Mouse (Mus musculus) midbrain, embryonic 13.5 days (tissue): Measurements from ENCODE around the gene Fam210b. TPM values are rescaled to one million over a fixed set of nuclear protein-coding genes. Genes with fewer than 3 reads are reported as not detected.
A peak's percentile ranks its signal among the peaks of the same experiment; 100 is the strongest.
"Not testable (repeated sequence)": the region's sequence is repeated elsewhere in the genome, so short reads cannot be mapped to it uniquely, and the experiment has no call there.

ENCODE experiments used
- ATAC-seq: fragments of 200-750 bp; cut with Nextera tagmentation; 2 replicates; pipeline ENCODE4 v1.8.0; 2017; ENCODE audit warnings: mild to moderate bottlenecking, moderate TSS enrichment, moderate library complexity
- H3K27ac ChIP-seq: fragments of 300-500 bp; sonication (generic); 2 replicates; pipeline ENCODE4 v1.5.1; 2015; ENCODE audit warnings: inconsistent platforms, mild to moderate bottlenecking, moderate library complexity
- H3K27me3 ChIP-seq: fragments of 300-500 bp; sonication (generic); 2 replicates; pipeline ENCODE4 v1.6.1; 2015; ENCODE audit warnings: mild to moderate bottlenecking, inconsistent platforms
- H3K36me3 ChIP-seq: fragments of 300-500 bp; sonication (generic); 2 replicates; pipeline ENCODE4 v1.6.1; 2015; ENCODE audit warnings: mild to moderate bottlenecking, inconsistent platforms
- H3K4me1 ChIP-seq: fragments of 300-500 bp; sonication (generic); replicated peaks from 2 replicates; pipeline ENCODE4 v1.6.1; 2015; ENCODE audit warnings: inconsistent platforms
- H3K4me2 ChIP-seq: fragments of 300-500 bp; sonication (generic); replicated peaks from 2 replicates; pipeline ENCODE4 v1.6.1; 2015; ENCODE audit warnings: moderate library complexity, mild to moderate bottlenecking, inconsistent platforms
- H3K4me3 ChIP-seq: fragments of 300-500 bp; sonication (generic); replicated peaks from 2 replicates; pipeline ENCODE4 v1.5.1; 2015; ENCODE audit warnings: mild to moderate bottlenecking, inconsistent platforms
- H3K9ac ChIP-seq: fragments of 300-500 bp; sonication (generic); replicated peaks from 2 replicates; pipeline ENCODE4 v1.6.1; 2015; ENCODE audit warnings: mild to moderate bottlenecking, inconsistent platforms
- H3K9me3 ChIP-seq: fragments of 300-500 bp; sonication (generic); 2 replicates; pipeline ENCODE4 v1.6.1; 2016; ENCODE audit warnings: mild to moderate bottlenecking, inconsistent platforms
- WGBS: fragments of 180-500 bp; shearing (Covaris S2); methylation state at CpG from one replicate; pipeline ENCODE4 v1.1.7; 2015; 5-methylcytosine and 5-hydroxymethylcytosine counted together
- polyA plus RNA-seq: library from polyadenylated mRNA; unstranded; fragments of >200 nt; fragmentation: Nextera tagmentation; extraction: Ambion mirVana; gene quantifications from 2 replicates; pipeline ENCODE4 v1.2.1, GENCODE M21; 2015

Gene Fam210b
- 24.4 and 30.2 TPM in 2 replicates for polyA plus RNA-seq

DNA sequence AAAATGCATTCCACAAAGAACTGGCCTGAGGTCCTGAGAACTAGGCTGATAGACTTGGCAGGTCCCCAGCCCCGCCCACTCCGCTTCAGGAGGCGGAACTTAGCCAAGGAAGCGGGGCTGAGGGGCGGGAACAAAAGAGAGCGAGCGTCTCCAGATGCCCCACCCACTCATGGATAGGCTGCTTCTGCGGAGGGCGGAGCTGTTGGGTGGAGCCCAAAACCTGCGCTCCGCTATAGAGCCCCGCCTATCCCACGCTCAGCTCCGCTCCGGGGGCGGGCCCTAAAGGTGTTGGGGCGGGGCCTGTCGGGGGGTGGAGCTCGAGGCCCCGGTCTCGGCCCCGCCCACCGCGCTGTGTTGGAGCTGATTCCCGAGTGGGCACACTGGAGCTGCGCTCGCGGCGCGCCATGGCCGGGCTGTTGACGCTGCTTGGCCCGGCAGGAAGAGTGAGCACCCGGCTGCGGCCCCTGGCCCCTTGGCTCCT lies at the start of gene Fam210b:
TSS of gene Fam210b (plus strand) at position 308 of the 481 bp plus-strand sequence.
- peak within 1 kb of the TSS; percentile 81 for H3K9ac ChIP-seq
- ATAC-seq, result peak; percentile 91
- H3K4me1 ChIP-seq, result peaks cover 39% of the 10 kb centered on the region
- H3K4me2 ChIP-seq, result peak within 1 kb of the TSS; percentile 99
- H3K9me3 ChIP-seq, result no peaks in the 10 kb centered on the region
- 0% methylated on average over 35 of the region's 35 CpGs for WGBS
- peak within 1 kb of the TSS; percentile 71 for H3K4me3 ChIP-seq
- peak within 1 kb of the TSS; percentile 41 for H3K27ac ChIP-seq
- H3K27me3 ChIP-seq, result peaks cover 7% of the 10 kb centered on the region; the same call in 1 of the 2 replicates
- H3K36me3 ChIP-seq, result no peaks in the 10 kb centered on the region

- ATAC-seq, result no peak
- no peaks in the 10 kb centered on the region for H3K9me3 ChIP-seq
- H3K4me1 ChIP-seq, result peaks cover 22% of the 10 kb centered on the region
- no peak overlapping the region for H3K27ac ChIP-seq
- peaks cover 12% of the 10 kb centered on the region for H3K27me3 ChIP-seq
- H3K4me3 ChIP-seq, result no peak overlapping the region
- no peaks in the 10 kb centered on the region for H3K36me3 ChIP-seq
- 59% methylated on average over 1 of the region's 1 CpGs for WGBS
- no peak overlapping the region for H3K9ac ChIP-seq
- H3K4me2 ChIP-seq, result no peak overlapping the region
These were observed 47.3 kb upstream of the Fam210b start for GRCm38 (mm10) chr2:172298083-172298482.

GRCm38 (mm10) chr2:172298542-172298941 lies 46.8 kb upstream of the Fam210b start:
- Histone ChIP-seq H3K4me2 (no peak overlapping the region), H3K9me3 (no peaks in the 10 kb centered on the region), H3K27me3 (peaks cover 12% of the 10 kb centered on the region), H3K9ac (no peak overlapping the region), H3K27ac (peak overlapping the region; percentile 73; the same call in 1 of the 2 replicates), H3K36me3 (no peaks in the 10 kb centered on the region), H3K4me3 (no peak overlapping the region), H3K4me1 (peaks cover 21% of the 10 kb centered on the region)
- ATAC-seq, result no peak
- 50% methylated on average over 1 of the region's 1 CpGs for WGBS

DNA sequence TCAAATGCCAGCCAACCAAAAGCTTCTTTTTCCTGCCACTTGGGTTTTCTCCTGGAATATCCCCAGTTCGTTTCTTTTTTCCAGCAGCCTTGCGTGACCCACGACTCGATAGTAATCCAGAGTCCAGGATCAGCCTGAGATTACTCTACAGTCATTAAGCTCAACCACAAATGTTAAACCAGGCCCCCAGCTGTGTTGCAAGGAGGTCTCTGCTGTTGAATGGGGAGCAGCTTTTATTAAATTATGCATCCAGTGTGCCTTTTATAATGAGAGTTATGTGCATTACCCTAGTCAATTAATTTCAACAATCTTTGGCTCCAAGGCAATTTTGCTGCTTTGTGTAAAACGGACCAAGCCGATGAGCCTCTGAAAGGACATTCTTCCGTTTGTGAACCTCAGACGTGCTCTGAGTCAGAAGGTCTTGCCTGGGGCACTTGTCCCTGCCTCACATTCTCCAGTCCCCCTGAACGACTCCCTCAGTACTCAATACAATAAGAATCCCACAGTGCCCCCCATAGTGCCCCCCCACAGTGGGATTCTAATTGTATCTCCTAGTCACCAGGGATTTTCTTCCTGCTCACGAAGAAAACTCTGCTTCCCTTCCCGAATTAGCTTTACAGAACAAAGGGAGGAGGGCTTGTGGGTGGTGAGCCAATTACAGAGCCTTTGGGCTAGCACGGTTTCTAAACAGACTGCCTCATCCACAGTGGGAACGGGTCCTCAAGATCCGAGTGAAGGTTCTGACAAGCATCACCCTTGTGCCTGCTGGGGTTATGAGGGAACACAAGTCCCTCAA lies 46.0 kb upstream of the Fam210b start:
- peak; percentile 81 for ATAC-seq
- 1% methylated on average over 14 of the region's 14 CpGs for WGBS

GRCm38 (mm10) chr2:172302396-172302795 lies 43.0 kb upstream of the Fam210b start:
- 89% methylated on average over 5 of the region's 5 CpGs for WGBS
- no peak overlapping the region for H3K4me2 ChIP-seq
- H3K27ac ChIP-seq, result no peak overlapping the region
- ATAC-seq, result no peak
- H3K36me3 ChIP-seq, result no peaks in the 10 kb centered on the region
- no peak overlapping the region for H3K4me3 ChIP-seq
- peaks cover 36% of the 10 kb centered on the region for H3K4me1 ChIP-seq
- H3K27me3 ChIP-seq, result peaks cover 2% of the 10 kb centered on the region; the same call in 1 of the 2 replicates
- no peaks in the 10 kb centered on the region for H3K9me3 ChIP-seq
- no peak overlapping the region for H3K9ac ChIP-seq

More for the DNA sequence above, 46.0 kb upstream of the Fam210b start:
- H3K27me3 ChIP-seq, result peaks cover 12% of the 10 kb centered on the region
- peaks cover 26% of the 10 kb centered on the region for H3K4me1 ChIP-seq
- no peak overlapping the region for H3K4me3 ChIP-seq
- peak overlapping the region; percentile 73 for H3K27ac ChIP-seq
- no peak overlapping the region for H3K9ac ChIP-seq
- no peaks in the 10 kb centered on the region for H3K9me3 ChIP-seq
- H3K36me3 ChIP-seq, result no peaks in the 10 kb centered on the region
- peak overlapping the region; percentile 19 for H3K4me2 ChIP-seq

DNA sequence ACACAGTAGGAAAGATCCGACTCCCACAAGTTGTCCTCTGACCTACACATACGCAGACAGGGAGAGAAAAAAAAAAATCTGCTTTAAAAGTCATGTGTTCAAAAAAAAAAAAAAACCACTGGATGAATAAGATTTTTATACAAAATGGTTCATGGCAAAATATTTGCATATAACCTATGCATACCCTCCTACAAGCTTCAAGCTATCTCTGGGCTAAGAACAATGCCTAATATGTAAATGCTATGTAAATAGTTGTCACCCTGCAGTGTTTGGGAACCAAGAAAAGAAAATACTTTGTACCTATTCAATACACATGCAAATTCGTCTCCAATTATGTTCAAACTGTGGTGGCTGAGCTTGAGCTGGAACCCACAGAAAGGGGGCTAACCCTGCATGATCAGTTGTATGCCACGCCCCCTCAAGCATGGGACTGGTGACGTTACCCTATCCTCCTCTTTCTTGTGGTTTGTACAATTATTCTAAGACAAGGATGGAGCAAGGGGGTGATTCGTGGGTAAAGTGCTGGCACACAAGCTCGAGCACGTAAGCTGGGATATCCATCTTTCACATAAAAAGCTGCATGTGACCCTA lies 41.2 kb upstream of the Fam210b start:
- H3K27me3 ChIP-seq, result no peaks in the 10 kb centered on the region
- H3K36me3 ChIP-seq, result no peaks in the 10 kb centered on the region
- peaks cover 32% of the 10 kb centered on the region for H3K4me1 ChIP-seq
- no peak overlapping the region for H3K4me3 ChIP-seq
- no peak overlapping the region for H3K9ac ChIP-seq
- peak; percentile 42; the same call in 1 of the 2 replicates for ATAC-seq
- H3K9me3 ChIP-seq, result no peaks in the 10 kb centered on the region
- no peak overlapping the region for H3K4me2 ChIP-seq
- H3K27ac ChIP-seq, result 0 out of 2 replicates have a peak overlapping the region, but pooled peaks have one; percentile 44
- WGBS, result 45% methylated on average over 8 of the region's 8 CpGs

DNA sequence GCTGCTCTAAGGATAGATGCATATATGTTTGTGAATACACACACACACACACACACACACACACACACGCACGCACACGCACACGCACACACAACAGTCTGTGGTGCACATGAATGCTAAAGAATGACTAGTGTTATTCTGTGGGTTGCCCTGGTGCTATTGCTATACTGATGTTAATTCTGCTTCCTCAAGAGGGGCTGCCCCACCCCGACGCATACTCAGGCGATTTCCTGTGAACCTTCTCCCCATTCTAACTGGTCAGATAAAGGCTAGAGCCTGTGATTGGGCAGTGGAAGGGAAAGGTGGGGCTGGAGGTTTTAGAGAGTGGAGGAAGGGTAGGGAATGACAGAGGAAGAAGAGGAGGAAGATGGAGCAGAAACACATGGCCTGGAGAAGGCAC lies 39.8 kb upstream of the Fam210b start:
- H3K9me3 ChIP-seq, H3K27me3 ChIP-seq, H3K4me3 ChIP-seq, H3K36me3 ChIP-seq, H3K9ac ChIP-seq, H3K27ac ChIP-seq, H3K4me2 ChIP-seq, ATAC-seq: not testable (repeated sequence)
- 77% methylated on average over 7 of the region's 7 CpGs for WGBS
- peaks cover 19% of the 10 kb centered on the region for H3K4me1 ChIP-seq

DNA sequence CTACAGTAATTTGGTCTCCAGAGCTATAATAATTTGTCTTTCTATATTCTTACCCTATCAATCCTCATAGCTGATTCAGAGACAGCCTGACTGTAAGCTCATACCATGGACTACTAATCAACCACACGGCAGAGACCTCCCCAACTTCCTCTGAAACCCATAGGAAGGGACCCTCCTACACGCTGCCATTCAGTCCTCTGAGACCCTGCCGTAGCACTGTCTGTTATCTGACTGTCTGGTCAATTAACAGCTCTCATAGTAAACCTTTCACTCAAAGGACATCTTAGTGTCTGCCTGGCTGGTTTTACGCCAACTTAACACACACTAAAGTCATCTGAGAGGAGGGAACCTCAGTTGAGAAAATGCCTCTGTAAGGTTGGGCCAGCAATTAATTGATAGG lies 38.8 kb upstream of the Fam210b start:
- H3K4me2 ChIP-seq, result no peak overlapping the region
- H3K4me3 ChIP-seq, result no peak overlapping the region
- H3K9ac ChIP-seq, result no peak overlapping the region
- WGBS, result 83% methylated on average over 4 of the region's 4 CpGs
- no peaks in the 10 kb centered on the region for H3K27me3 ChIP-seq
- H3K4me1 ChIP-seq, result peaks cover 15% of the 10 kb centered on the region
- no peaks in the 10 kb centered on the region for H3K36me3 ChIP-seq
- no peak for ATAC-seq
- no peaks in the 10 kb centered on the region for H3K9me3 ChIP-seq
- H3K27ac ChIP-seq, result no peak overlapping the region

GRCm38 (mm10) chr2:172311731-172312130 lies 33.6 kb upstream of the Fam210b start:
- Histone ChIP-seq H3K4me2 (no peak overlapping the region), H3K36me3 (no peaks in the 10 kb centered on the region)

DNA sequence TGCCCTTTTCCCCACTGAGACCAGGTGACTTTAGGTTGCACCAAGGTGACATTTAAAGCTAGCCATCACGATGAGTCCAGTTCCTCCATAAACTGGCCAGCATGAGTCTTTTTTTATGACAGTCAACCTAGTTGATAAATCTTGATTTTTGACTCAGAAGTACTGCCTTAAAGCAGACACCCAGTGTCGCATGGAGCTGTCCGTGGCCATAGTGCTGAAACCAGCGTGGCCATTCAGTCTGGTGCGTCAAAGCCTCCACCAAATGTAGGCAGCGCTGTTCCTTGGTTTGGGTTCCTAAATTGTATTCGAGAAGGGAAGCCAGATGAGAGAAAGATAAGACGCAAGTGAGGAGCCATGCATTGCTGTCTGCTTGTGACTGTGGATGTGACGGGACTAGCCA lies 24.5 kb upstream of the Fam210b start:
- H3K27ac ChIP-seq, result no peak overlapping the region
- H3K4me1 ChIP-seq, result no peaks in the 10 kb centered on the region
- no peak overlapping the region for H3K4me2 ChIP-seq
- H3K9me3 ChIP-seq, result no peaks in the 10 kb centered on the region
- H3K4me3 ChIP-seq, result no peak overlapping the region
- H3K9ac ChIP-seq, result no peak overlapping the region
- H3K27me3 ChIP-seq, result no peaks in the 10 kb centered on the region
- no peaks in the 10 kb centered on the region for H3K36me3 ChIP-seq
- ATAC-seq, result no peak
- 19% methylated on average over 9 of the region's 9 CpGs for WGBS

More at GRCm38 (mm10) chr2:172311731-172312130, 33.6 kb upstream of the Fam210b start:
- H3K9ac ChIP-seq, result no peak overlapping the region
- WGBS, result 85% methylated on average over 9 of the region's 9 CpGs
- H3K9me3 ChIP-seq, result 0 out of 2 replicates have a peak, but pooled peaks cover 3% of the 10 kb centered on the region
- no peak overlapping the region for H3K27ac ChIP-seq
- H3K4me1 ChIP-seq, result no peaks in the 10 kb centered on the region
- H3K27me3 ChIP-seq, result no peaks in the 10 kb centered on the region
- ATAC-seq, result no peak
- no peak overlapping the region for H3K4me3 ChIP-seq

DNA sequence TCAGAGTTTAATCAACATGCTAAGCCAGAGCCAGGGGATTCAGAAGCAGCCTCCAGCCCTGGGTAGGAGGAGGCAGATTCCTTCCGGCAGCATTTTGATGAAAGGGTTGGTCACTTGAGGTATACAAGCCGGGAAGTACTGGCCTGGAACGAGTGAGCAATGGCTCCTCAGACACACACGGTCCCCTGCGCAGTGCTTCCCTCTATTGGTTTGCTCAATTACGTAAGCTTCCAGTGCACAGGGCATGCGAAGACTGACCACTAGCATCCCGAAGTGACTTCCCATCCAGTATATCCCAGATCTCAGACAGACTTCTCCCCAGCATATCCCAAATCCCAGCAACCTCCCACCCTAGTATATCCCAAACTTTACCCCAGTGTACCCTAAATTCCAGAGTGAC lies 17.1 kb upstream of the Fam210b start:
- H3K4me1 ChIP-seq, result peaks cover 4% of the 10 kb centered on the region; the same call in 1 of the 2 replicates
- peaks cover 11% of the 10 kb centered on the region; the same call in 1 of the 2 replicates for H3K27me3 ChIP-seq
- H3K27ac ChIP-seq, result no peak overlapping the region
- no peaks in the 10 kb centered on the region for H3K36me3 ChIP-seq
- no peaks in the 10 kb centered on the region for H3K9me3 ChIP-seq
- WGBS, result 29% methylated on average over 8 of the region's 8 CpGs
- H3K9ac ChIP-seq, result no peak overlapping the region
- no peak overlapping the region for H3K4me3 ChIP-seq
- peak; percentile 19; the same call in 1 of the 2 replicates for ATAC-seq
- H3K4me2 ChIP-seq, result no peak overlapping the region

GRCm38 (mm10) chr2:172329179-172329578 lies 16.2 kb upstream of the Fam210b start:
- Histone ChIP-seq H3K4me3 (peak overlapping the region; percentile 16; the same call in 1 of the 2 replicates), H3K4me2 (peak overlapping the region; percentile 45), H3K36me3 (no peaks in the 10 kb centered on the region), H3K27ac (no peak overlapping the region), H3K9me3 (no peaks in the 10 kb centered on the region), H3K27me3 (peaks cover 11% of the 10 kb centered on the region; the same call in 1 of the 2 replicates), H3K4me1 (peaks cover 4% of the 10 kb centered on the region; the same call in 1 of the 2 replicates), H3K9ac (peak overlapping the region; percentile 52; the same call in 1 of the 2 replicates)
- peak; percentile 90 for ATAC-seq
- 7% methylated on average over 13 of the region's 13 CpGs for WGBS
